Mouse (Mus musculus) ES-Bruce4 (cell line): Measurements from ENCODE around the gene Klhdc1.

Experiments
- CTCF ChIP-seq: IDR thresholded peaks from one replicate; pipeline ENCODE4 v1.8.1; 2011; ENCODE audit warnings: low read depth, low read length
- POLR2A ChIP-seq: IDR thresholded peaks from one replicate; pipeline ENCODE4 v1.8.1; 2011; ENCODE audit warnings: low read length; ENCODE audit not compliant: insufficient read depth

GRCm38 (mm10) chr12:69235782-69236181 is 5.2 kb upstream of the Klhdc1 start:
- no peak for TF ChIP-seq CTCF
- no peak for TF ChIP-seq POLR2A
